Mouse (Mus musculus) midbrain, embryonic 15.5 days (tissue): ENCODE measurements around the gene Pth2. TPM values are rescaled to one million over a fixed set of nuclear protein-coding genes. Genes with fewer than 3 reads are reported as not detected.
"Not testable (repeated sequence)": the region's sequence is repeated elsewhere in the genome, so short reads cannot be mapped to it uniquely, and the experiment has no call there.

Source experiments
- ATAC-seq: fragments of 200-750 bp; cut with Nextera tagmentation; replicated peaks from 2 replicates; pipeline ENCODE4 v1.8.0; 2017; ENCODE audit warnings: moderate TSS enrichment
- H3K27ac ChIP-seq: fragments of 300-500 bp; sonication (generic); 2 replicates; pipeline ENCODE4 v1.5.1; 2015; ENCODE audit warnings: mild to moderate bottlenecking, inconsistent platforms
- H3K27me3 ChIP-seq: fragments of 300-500 bp; sonication (generic); replicated peaks from 2 replicates; pipeline ENCODE4 v1.6.1; 2015; ENCODE audit warnings: inconsistent platforms
- H3K36me3 ChIP-seq: fragments of 300-500 bp; sonication (generic); replicated peaks from 2 replicates; pipeline ENCODE4 v1.6.1; 2015; ENCODE audit warnings: inconsistent platforms
- H3K4me1 ChIP-seq: fragments of 300-500 bp; sonication (generic); 2 replicates; pipeline ENCODE4 v1.6.1; 2015; ENCODE audit warnings: inconsistent platforms
- H3K4me2 ChIP-seq: fragments of 300-500 bp; sonication (generic); 2 replicates; pipeline ENCODE4 v1.6.1; 2015; ENCODE audit warnings: inconsistent platforms, mild to moderate bottlenecking, moderate library complexity
- H3K4me3 ChIP-seq: fragments of 300-500 bp; sonication (generic); 2 replicates; pipeline ENCODE4 v1.5.1; 2015; ENCODE audit warnings: mild to moderate bottlenecking, inconsistent platforms
- H3K9ac ChIP-seq: fragments of 300-500 bp; sonication (generic); 2 replicates; pipeline ENCODE4 v1.6.1; 2015; ENCODE audit warnings: mild to moderate bottlenecking, inconsistent platforms
- H3K9me3 ChIP-seq: fragments of 300-500 bp; sonication (generic); 2 replicates; pipeline ENCODE4 v1.6.1; 2016; ENCODE audit warnings: inconsistent platforms
- WGBS: fragments of 180-500 bp; shearing (Covaris S2); methylation state at CpG from one replicate; pipeline ENCODE4 v1.1.7; 2015; ENCODE audit warnings: mixed read lengths; 5-methylcytosine and 5-hydroxymethylcytosine counted together
- polyA plus RNA-seq: library from polyadenylated mRNA; unstranded; fragments of >200 nt; fragmentation: Nextera tagmentation; extraction: Ambion mirVana; gene quantifications from 2 replicates; pipeline ENCODE4 v1.2.1, GENCODE M21; 2015

Pth2 gene
- polyA plus RNA-seq, 1 experiment from 2014 or later = 0.93 TPM

DNA sequence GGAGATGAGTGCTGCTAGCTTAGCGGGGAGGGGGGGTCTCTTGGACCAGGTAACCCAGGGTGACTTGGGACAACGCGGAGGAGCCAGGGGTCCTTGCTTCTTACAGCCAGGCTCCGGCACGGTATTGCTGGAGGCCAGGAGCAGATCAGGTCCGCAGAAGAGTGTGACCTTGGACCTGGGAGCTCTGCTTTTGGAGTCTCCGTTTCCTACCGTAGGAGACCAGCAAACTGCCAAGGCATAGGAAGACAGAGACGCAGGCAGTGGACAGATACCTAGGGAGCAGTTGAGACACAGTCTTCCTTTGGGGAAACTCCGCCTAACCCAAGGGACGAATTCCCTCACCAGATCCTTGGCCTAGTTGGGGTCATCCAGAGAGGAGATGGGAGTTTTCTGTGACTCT lies 15.1 kb upstream of the Pth2 start:
- H3K27ac ChIP-seq = no peak overlapping the region
- H3K27me3 ChIP-seq = peaks cover 74% of the 10 kb centered on the region
- peaks cover 31% of the 10 kb centered on the region for H3K4me1 ChIP-seq
- no peak overlapping the region for H3K4me3 ChIP-seq
- 40% methylated on average over 11 of the region's 11 CpGs for WGBS
- H3K9ac ChIP-seq = no peak overlapping the region
- H3K36me3 ChIP-seq = no peaks in the 10 kb centered on the region; the same call in 1 of the 2 replicates
- no peak overlapping the region for H3K4me2 ChIP-seq
- no peak for ATAC-seq
- no peaks in the 10 kb centered on the region for H3K9me3 ChIP-seq

DNA sequence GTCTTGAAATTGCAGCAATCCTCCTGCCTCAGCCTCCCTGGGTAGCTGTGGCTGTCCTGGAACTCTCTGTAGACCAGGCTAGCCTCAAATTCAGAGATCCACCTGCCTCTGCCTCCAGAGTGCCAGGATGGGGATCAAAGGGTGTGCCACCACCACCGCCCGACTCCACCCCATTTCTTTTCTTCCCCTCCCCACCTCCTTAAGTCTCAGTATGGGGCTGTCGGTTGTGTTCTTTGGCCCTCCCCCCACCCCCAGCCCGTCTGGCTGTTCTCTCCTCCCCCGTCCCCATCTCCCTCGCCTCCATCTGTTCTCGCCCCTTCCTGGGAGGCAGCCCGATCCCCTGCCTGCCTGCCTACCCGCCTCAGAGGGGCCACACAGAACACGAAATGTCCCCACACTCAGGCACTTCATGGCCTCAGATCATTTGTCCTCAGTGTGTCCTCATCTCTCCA lies 13.8 kb upstream of the Pth2 start:
- ATAC-seq = no peak
- Histone ChIP-seq H3K4me1 (peaks cover 30% of the 10 kb centered on the region), H3K4me3 (no peak overlapping the region), H3K9me3 (no peaks in the 10 kb centered on the region), H3K27ac (no peak overlapping the region), H3K36me3 (no peaks in the 10 kb centered on the region), H3K4me2 (no peak overlapping the region), H3K9ac (no peak overlapping the region), H3K27me3 (peaks cover 78% of the 10 kb centered on the region)
- 17% methylated on average over 10 of the region's 10 CpGs for WGBS

DNA sequence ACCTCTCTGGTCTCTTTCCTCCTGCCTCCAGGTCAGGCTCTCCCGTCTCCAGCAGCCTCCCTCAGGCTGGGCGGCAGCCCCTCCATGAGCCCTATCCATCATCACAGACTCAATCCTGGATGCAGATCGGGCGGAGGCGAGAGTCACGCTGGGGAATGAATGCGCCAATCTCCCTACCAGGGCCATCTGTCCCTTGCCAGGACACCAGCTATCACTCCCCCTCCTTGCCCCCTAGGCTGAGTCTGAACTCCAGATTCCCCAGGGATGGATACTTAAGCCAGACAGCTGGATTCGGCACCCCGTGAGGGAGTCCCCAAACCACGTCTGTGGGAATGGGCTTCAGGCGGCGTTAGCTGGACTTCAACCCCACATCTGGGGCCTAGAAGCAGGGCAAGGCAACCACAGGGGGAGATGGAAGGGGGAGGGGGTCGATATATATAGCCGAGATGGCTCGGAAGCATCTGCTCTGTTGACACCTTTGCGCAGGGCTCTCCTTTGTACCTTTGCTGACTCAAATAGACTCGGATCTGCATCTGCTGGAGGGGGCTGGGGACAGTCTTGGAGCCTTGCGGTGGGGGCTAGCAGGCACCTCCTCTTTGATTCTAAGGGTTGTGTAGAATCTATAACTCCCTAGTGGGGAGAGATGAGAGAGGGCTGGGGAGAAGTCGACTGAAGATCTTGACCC lies 12.9 kb upstream of the Pth2 start:
- Histone ChIP-seq H3K9ac (no peak overlapping the region), H3K4me3 (peak overlapping the region; percentile 2; the same call in 1 of the 2 replicates), H3K9me3 (no peaks in the 10 kb centered on the region), H3K27ac (no peak overlapping the region), H3K4me1 (peaks cover 23% of the 10 kb centered on the region), H3K4me2 (peak overlapping the region; percentile 26), H3K27me3 (peaks cover 78% of the 10 kb centered on the region), H3K36me3 (no peaks in the 10 kb centered on the region)
- ATAC-seq = no peak
- WGBS = 2% methylated on average over 19 of the region's 19 CpGs

DNA sequence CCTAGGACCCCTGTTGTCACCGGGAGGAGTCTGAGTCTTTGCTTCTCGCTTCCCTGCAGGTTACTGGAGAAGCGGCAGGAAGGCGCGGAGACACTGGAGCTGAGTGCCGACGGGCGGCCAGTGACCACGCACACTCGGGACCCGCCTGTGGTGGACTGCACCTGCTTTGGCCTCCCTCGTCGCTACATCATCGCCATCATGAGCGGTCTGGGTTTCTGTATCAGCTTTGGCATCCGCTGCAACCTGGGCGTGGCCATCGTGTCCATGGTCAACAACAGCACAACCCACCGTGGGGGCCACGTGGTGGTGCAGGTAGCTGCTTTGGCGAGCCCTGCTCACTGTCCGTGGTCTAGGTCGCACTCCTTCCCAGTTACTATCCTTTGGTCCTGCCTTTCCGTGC lies 12.1 kb upstream of the Pth2 start:
- Histone ChIP-seq H3K27ac (no peak overlapping the region), H3K36me3 (no peaks in the 10 kb centered on the region), H3K27me3 (peaks cover 70% of the 10 kb centered on the region), H3K9me3 (no peaks in the 10 kb centered on the region), H3K4me2 (peak overlapping the region; percentile 37), H3K4me3 (peak overlapping the region; percentile 8; the same call in 1 of the 2 replicates), H3K4me1 (peaks cover 21% of the 10 kb centered on the region), H3K9ac (no peak overlapping the region)
- ATAC-seq = no peak
- WGBS = 4% methylated on average over 24 of the region's 24 CpGs

DNA sequence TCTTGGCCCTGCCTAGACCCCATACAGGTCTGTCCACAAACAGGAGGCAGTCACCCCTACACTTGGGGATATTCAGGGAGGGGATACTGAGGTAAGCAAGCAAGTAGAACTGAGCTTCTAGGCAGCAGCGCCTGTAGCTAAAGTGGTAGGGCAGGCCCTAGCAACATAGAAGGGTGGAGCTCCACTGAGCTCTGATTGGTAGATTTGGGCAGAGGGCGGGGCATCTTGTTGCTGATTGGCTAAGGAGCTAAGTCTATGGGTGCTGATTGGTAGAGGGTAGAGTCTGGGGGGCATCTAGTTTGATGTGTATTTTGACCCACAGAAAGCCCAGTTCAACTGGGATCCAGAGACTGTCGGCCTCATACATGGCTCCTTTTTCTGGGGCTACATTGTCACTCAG lies 11.3 kb upstream of the Pth2 start:
- Histone ChIP-seq H3K9me3 (no peaks in the 10 kb centered on the region), H3K27me3 (peaks cover 70% of the 10 kb centered on the region), H3K9ac (no peak overlapping the region), H3K4me3 (no peak overlapping the region), H3K4me1 (peaks cover 15% of the 10 kb centered on the region), H3K36me3 (no peaks in the 10 kb centered on the region), H3K27ac (no peak overlapping the region), H3K4me2 (no peak overlapping the region)
- WGBS = 93% methylated on average over 3 of the region's 3 CpGs
- no peak for ATAC-seq

DNA sequence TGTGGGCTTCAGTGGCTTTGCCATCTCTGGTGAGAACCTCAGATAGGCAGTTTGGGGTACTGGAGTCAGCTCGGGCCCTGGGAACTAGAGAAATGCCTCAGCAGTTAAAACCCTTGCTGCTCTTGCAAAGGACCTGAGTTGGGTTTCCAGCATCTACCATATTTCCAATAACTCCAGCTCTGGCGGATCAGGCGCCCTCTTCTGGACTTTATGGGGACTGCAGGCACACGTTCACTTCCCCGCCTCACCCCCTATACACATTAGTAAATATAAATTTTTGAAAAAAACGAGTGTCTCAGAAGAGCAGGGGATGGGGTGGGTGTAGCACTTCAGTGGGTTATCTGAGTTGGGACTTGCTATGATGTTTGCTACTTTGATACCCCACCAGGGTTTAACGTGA lies 7.8 kb upstream of the Pth2 start:
- H3K27me3 ChIP-seq = peaks cover 71% of the 10 kb centered on the region
- ATAC-seq = no peak
- WGBS = 57% methylated on average over 7 of the region's 7 CpGs

DNA sequence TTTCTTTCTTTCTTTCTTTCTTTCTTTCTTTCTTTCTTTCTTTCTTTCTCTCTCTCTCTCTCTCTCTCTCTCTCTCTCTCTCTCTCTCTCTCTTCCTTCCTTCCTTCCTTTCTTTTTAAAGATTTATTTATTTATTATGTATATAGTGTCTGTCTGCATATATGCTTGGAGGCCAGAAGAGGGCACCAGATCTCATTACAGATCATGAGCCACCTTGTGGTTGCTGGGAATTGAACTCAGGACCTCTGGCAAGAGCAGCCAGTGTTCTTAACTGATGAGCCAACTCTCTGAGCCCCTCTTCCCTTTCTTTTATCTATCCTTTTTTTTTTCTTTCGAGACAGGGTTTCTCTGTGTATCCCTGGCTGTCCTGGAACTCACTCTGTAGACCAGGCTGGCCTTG lies 7.0 kb upstream of the Pth2 start:
- H3K27ac ChIP-seq, H3K4me2 ChIP-seq, H3K4me3 ChIP-seq, H3K36me3 ChIP-seq, ATAC-seq, H3K9ac ChIP-seq, H3K9me3 ChIP-seq: not testable (repeated sequence)
- WGBS = 50% methylated on average over 1 of the region's 1 CpGs
- Histone ChIP-seq H3K4me1 (peaks cover 16% of the 10 kb centered on the region), H3K27me3 (peaks cover 71% of the 10 kb centered on the region)

More for the DNA sequence above, 7.8 kb upstream of the Pth2 start:
- Histone ChIP-seq H3K9me3 (no peaks in the 10 kb centered on the region), H3K9ac (no peak overlapping the region), H3K36me3 (no peaks in the 10 kb centered on the region), H3K4me1 (peaks cover 24% of the 10 kb centered on the region), H3K4me3 (no peak overlapping the region), H3K4me2 (no peak overlapping the region), H3K27ac (no peak overlapping the region)

DNA sequence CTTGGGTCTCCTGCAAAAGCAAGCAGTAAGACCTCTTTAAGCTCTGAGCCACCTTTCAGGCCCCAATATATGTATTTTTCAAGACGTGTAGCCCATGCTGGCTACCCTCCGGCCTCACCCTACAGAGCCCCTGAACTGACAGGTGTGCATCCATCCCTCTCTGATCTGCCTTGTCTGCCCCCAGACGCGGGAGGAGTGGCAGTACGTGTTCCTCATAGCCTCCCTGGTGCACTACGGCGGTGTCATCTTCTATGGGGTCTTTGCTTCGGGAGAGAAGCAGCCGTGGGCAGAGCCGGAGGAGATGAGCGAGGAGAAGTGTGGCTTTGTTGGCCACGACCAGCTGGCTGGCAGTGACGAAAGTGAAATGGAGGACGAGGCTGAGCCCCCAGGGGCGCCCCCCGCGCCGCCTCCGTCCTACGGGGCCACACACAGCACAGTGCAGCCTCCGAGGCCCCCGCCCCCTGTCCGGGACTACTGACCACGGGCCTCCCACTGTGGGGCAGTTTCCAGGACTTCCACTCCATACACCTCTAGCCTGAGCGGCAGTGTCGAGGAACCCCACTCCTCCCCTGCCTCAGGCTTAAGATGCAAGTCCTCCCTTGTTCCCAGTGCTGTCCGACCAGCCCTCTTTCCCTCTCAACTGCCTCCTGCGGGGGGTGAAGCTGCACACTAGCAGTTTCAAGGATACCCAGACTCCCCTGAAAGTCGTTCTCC lies 6.1 kb upstream of the Pth2 start:
- ATAC-seq = no peak
- Histone ChIP-seq H3K27me3 (peaks cover 71% of the 10 kb centered on the region), H3K36me3 (no peaks in the 10 kb centered on the region), H3K4me3 (no peak overlapping the region), H3K4me1 (peaks cover 14% of the 10 kb centered on the region), H3K27ac (no peak overlapping the region), H3K9me3 (no peaks in the 10 kb centered on the region), H3K9ac (no peak overlapping the region), H3K4me2 (no peak overlapping the region)
- WGBS = 2% methylated on average over 29 of the region's 29 CpGs

DNA sequence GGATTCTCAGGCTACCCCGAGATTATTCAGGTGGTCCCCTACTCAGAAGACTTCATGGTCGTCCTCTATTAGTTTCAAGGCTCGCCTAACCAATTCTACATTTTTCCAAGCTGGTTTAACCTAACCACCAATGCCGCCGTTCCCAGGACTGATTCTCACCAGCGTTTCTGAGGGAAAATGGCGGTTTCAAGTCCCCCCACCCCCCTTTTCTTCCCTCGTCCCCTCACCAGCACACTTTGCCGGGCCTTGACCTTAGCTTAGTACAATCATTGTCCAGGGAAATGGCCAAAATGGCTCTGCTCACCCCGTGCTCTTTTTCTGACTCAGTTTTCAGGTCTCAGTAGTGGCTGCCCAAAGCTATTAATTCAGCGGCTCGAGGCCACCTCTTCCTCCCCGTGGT lies 5.4 kb upstream of the Pth2 start:
- Histone ChIP-seq H3K9me3 (no peaks in the 10 kb centered on the region), H3K4me2 (no peak overlapping the region), H3K9ac (no peak overlapping the region), H3K4me1 (peaks cover 14% of the 10 kb centered on the region), H3K4me3 (no peak overlapping the region), H3K27me3 (peaks cover 71% of the 10 kb centered on the region), H3K36me3 (no peaks in the 10 kb centered on the region), H3K27ac (no peak overlapping the region)
- 4% methylated on average over 13 of the region's 13 CpGs for WGBS
- no peak for ATAC-seq

DNA sequence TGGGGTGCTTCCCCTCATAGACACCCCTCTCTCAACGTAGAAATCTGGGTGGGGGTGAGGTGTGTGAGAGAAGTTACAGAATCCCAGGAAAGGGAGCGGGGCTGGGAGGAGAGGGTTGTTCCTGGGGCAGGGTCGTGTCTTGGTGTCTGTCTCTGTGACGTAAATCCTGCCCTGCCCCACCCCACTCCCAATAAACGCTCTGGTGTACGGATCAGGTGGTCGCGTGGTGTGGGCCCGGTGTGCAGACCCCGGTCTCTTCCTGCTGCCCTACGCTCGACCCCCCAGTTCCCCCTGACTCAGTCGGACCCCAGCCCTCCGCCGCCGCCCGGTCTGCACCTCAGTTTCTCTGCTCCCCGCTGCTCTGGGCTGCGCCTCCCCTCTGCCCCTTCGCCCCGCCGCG lies 4.9 kb upstream of the Pth2 start:
- no peaks in the 10 kb centered on the region for H3K9me3 ChIP-seq
- H3K36me3 ChIP-seq = no peaks in the 10 kb centered on the region
- H3K27ac ChIP-seq = no peak overlapping the region
- H3K9ac ChIP-seq = 0 out of 2 replicates have a peak overlapping the region, but pooled peaks have one; percentile 4
- WGBS = 2% methylated on average over 23 of the region's 23 CpGs
- H3K27me3 ChIP-seq = peaks cover 76% of the 10 kb centered on the region
- ATAC-seq = no peak
- peak overlapping the region; percentile 35 for H3K4me2 ChIP-seq
- H3K4me3 ChIP-seq = peak overlapping the region; percentile 18
- peaks cover 15% of the 10 kb centered on the region for H3K4me1 ChIP-seq

DNA sequence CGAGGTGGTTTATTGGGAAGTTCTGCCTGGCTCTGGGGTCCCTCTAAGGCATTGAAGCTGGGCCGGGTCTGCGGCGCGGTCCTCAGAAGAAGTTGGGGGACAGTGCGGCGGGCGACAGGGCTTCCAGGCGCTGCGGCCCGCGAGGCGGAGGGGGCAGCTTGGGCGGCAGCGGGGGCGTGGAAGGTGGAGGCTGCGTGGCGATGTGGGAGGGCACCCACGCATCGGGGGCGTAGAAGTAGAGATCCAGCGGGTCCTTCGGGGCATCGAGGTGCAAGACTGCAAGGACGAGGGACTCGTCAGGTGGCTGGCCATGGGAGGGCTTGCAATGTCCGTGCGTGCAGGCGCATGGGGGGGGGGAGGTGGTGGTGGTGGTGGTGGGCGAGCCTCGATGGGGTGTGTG lies 4.4 kb upstream of the Pth2 start:
- no peaks in the 10 kb centered on the region for H3K36me3 ChIP-seq
- peak overlapping the region; percentile 35 for H3K4me2 ChIP-seq
- H3K9ac ChIP-seq = 0 out of 2 replicates have a peak overlapping the region, but pooled peaks have one; percentile 4
- peak overlapping the region; percentile 18 for H3K4me3 ChIP-seq
- no peak overlapping the region for H3K27ac ChIP-seq
- peaks cover 19% of the 10 kb centered on the region for H3K4me1 ChIP-seq
- WGBS = 4% methylated on average over 28 of the region's 31 CpGs
- no peak for ATAC-seq
- H3K9me3 ChIP-seq = no peaks in the 10 kb centered on the region
- peaks cover 80% of the 10 kb centered on the region for H3K27me3 ChIP-seq

DNA sequence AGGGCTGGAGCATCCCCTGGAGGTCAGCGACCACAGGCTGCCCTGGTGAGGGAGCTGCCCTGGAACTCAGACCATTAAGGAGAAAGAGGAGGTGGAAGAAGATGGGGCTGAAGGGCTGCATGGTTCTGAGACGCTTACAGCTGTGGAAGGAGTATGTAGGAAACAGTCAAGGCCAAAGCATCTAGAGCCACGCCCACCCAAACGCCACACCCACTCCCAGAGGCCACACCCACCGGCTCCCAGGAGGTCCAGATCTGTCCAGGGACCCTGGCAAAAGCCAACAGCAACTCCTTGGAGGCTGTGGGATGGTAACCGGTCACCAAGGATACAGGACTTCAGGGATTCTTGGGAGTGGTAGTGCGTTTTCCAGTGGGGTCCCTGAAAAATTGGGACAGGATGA lies 2.2 kb upstream of the Pth2 start:
- peaks cover 96% of the 10 kb centered on the region for H3K27me3 ChIP-seq
- no peak overlapping the region for H3K4me3 ChIP-seq
- peaks cover 33% of the 10 kb centered on the region for H3K4me1 ChIP-seq
- H3K36me3 ChIP-seq = no peaks in the 10 kb centered on the region
- H3K9ac ChIP-seq = no peak overlapping the region
- H3K27ac ChIP-seq = no peak overlapping the region
- ATAC-seq = no peak
- H3K4me2 ChIP-seq = no peak overlapping the region
- 24% methylated on average over 7 of the region's 7 CpGs for WGBS
- no peaks in the 10 kb centered on the region for H3K9me3 ChIP-seq

DNA sequence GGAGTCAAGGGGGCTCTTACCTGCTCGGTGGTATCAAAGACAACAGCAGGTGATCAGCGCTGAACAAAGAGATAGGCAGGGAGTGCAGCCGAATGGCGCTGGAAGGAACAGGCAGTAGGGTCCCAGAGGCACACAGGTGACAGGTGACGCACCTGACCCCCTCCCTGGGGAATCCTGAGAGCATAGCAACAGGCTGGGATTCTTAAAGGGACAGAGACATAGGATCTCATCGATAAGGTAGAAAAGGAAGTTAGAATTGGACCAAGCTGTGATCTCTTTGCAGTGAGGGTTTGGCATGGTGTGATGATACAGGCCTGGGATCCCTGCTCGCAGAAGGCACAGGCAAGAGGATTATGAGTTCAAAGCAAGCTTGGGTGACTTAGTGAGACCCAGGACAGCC lies 1.3 kb upstream of the Pth2 start, which contains the start of gene Gfy:
Gene Gfy (minus strand): TSS at position 101 of the 400 bp plus-strand sequence.
- no peak for ATAC-seq
- H3K9me3 ChIP-seq = no peaks in the 10 kb centered on the region
- H3K27me3 ChIP-seq = peaks cover 99% of the 10 kb centered on the region
- no peak within 1 kb of the TSS for H3K9ac ChIP-seq
- H3K4me2 ChIP-seq = no peak within 1 kb of the TSS
- peaks cover 33% of the 10 kb centered on the region for H3K4me1 ChIP-seq
- no peak within 1 kb of the TSS for H3K27ac ChIP-seq
- 23% methylated on average over 7 of the region's 7 CpGs for WGBS
- H3K4me3 ChIP-seq = no peak within 1 kb of the TSS
- H3K36me3 ChIP-seq = no peaks in the 10 kb centered on the region
